Mouse (Mus musculus): ENCODE results near the gene Gosr2. TPM values are rescaled to one million over a fixed set of nuclear protein-coding genes. Genes with fewer than 3 reads are reported as not detected.
A peak's percentile ranks its signal among the peaks of the same experiment; 100 is the strongest.

Gosr2 gene
- polyA plus RNA-seq, 1 experiment from 2014 or later: 107 TPM

DNA sequence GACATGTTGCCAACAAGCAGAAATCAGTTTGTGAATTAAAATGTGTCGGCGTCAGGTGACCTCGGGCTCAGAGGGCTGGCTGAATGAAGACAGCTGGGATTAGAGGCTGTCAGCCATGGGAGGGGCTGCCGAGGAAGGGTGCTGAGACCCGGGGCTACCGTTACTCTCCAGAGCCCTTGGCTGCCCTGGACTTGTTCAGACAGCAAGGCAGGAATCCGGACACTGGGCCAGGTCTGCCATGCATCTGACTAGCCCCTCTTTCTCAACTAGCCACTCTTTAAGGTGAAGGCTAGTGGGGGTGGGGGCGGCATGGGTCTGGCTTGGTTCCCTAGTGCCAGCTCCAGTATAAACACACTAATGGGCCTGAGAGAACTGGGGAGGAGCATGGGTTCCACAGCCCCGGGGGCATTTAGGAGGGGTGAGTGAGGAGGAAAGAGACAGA lies 24.4 kb upstream of the Gosr2 start:
- no peak overlapping the region; the same call in 1 of the 2 replicates for H3K9ac ChIP-seq (replicated peaks; ENCODE audit: low read depth, low read length)
- peaks cover 11% of the 10 kb centered on the region for H3K4me1 ChIP-seq (replicated peaks; ENCODE audit: control insufficient read depth, insufficient read depth, low read length)
- peak overlapping the region; percentile 33 for H3K4me2 ChIP-seq (ENCODE audit: low read length)
- no peaks in the 10 kb centered on the region for H3K36me3 ChIP-seq (ENCODE audit: control insufficient read depth, insufficient read depth)
- H3K9me3 ChIP-seq (ENCODE audit: control insufficient read depth, low read length): no peaks in the 10 kb centered on the region
- peak; percentile 73 for ATAC-seq
- no peaks in the 10 kb centered on the region for H3K27me3 ChIP-seq (replicated peaks; ENCODE audit: control insufficient read depth, insufficient read depth, low read length)
- 21% methylated on average over 9 of the region's 9 CpGs for WGBS
- no peak overlapping the region for H3K27ac ChIP-seq (ENCODE audit: low read length)
- H3K4me3 ChIP-seq (replicated peaks; ENCODE audit: low read length): 0 out of 2 replicates have a peak overlapping the region, but pooled peaks have one; percentile 11

GRCm38 (mm10) chr11:103721468-103722039 lies 23.9 kb upstream of the Gosr2 start:
- 27% methylated on average over 15 of the region's 15 CpGs for WGBS
- Histone ChIP-seq H3K27ac (ENCODE audit: low read length) (no peak overlapping the region), H3K9me3 (ENCODE audit: control insufficient read depth, low read length) (no peaks in the 10 kb centered on the region), H3K4me2 (ENCODE audit: low read length) (peak overlapping the region; percentile 33), H3K27me3 (replicated peaks; ENCODE audit: control insufficient read depth, insufficient read depth, low read length) (no peaks in the 10 kb centered on the region), H3K4me3 (replicated peaks; ENCODE audit: low read length) (0 out of 2 replicates have a peak overlapping the region, but pooled peaks have one; percentile 11), H3K9ac (replicated peaks; ENCODE audit: low read depth, low read length) (no peak overlapping the region; the same call in 1 of the 2 replicates), H3K36me3 (ENCODE audit: control insufficient read depth, insufficient read depth) (no peaks in the 10 kb centered on the region), H3K4me1 (replicated peaks; ENCODE audit: control insufficient read depth, insufficient read depth, low read length) (peaks cover 11% of the 10 kb centered on the region)
- peak; percentile 66 for ATAC-seq

GRCm38 (mm10) chr11:103719436-103719835 lies 21.7 kb upstream of the Gosr2 start:
- no peak for ATAC-seq
- Histone ChIP-seq H3K9ac (replicated peaks; ENCODE audit: low read depth, low read length) (no peak overlapping the region), H3K27me3 (replicated peaks; ENCODE audit: control insufficient read depth, insufficient read depth, low read length) (no peaks in the 10 kb centered on the region), H3K4me3 (replicated peaks; ENCODE audit: low read length) (no peak overlapping the region), H3K36me3 (ENCODE audit: control insufficient read depth, insufficient read depth) (no peaks in the 10 kb centered on the region), H3K9me3 (ENCODE audit: control insufficient read depth, low read length) (no peaks in the 10 kb centered on the region), H3K4me1 (replicated peaks; ENCODE audit: control insufficient read depth, insufficient read depth, low read length) (peaks cover 11% of the 10 kb centered on the region), H3K4me2 (ENCODE audit: low read length) (no peak overlapping the region), H3K27ac (ENCODE audit: low read length) (no peak overlapping the region)
- 75% methylated on average over 5 of the region's 5 CpGs for WGBS

DNA sequence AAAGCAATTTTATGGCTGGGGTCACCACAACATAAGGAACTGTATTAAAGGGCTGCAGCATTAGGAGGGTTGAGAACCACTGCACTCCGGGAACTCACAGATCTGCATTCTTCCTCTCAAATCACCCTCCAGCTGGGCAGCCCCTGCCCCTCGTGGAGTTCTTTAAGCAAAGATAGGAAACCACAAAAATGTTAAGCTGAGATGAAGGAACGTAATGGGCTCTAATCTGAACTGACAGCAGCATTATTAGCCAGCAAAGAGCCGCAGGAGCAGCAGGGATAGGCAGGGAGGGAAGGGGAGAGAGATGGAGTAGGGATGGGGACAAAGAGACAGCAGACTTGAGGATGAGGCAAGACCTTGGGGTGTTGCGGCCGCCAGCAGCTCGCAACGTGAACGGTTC lies 19.3 kb upstream of the Gosr2 start:
- WGBS: 34% methylated on average over 9 of the region's 9 CpGs
- H3K9ac ChIP-seq (replicated peaks; ENCODE audit: low read depth, low read length): no peak overlapping the region
- no peak for ATAC-seq
- H3K27ac ChIP-seq (ENCODE audit: low read length): no peak overlapping the region
- no peak overlapping the region for H3K4me3 ChIP-seq (replicated peaks; ENCODE audit: low read length)
- no peak overlapping the region for H3K4me2 ChIP-seq (ENCODE audit: low read length)
- no peaks in the 10 kb centered on the region for H3K27me3 ChIP-seq (replicated peaks; ENCODE audit: control insufficient read depth, insufficient read depth, low read length)
- no peaks in the 10 kb centered on the region for H3K9me3 ChIP-seq (ENCODE audit: control insufficient read depth, low read length)
- H3K36me3 ChIP-seq (ENCODE audit: control insufficient read depth, insufficient read depth): no peaks in the 10 kb centered on the region
- H3K4me1 ChIP-seq (replicated peaks; ENCODE audit: control insufficient read depth, insufficient read depth, low read length): peaks cover 7% of the 10 kb centered on the region

DNA sequence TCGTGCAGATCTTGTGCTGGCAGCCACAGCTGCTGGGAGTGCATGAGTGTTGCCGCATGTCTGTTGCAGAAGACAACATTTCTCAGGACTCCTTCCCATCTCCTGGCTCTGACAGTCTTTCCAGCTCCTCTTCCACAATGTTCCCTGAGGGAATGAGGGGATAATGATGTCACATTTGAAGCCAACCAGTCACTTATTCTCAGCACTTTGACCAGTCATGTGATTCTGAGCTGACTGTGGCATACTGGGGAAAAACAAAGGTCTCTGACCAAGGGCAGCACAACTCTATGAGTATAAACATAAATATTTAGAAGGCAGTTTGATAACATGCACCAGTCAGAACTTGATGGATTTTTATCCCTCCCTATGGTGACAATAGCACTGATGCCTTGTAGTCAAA lies 16.4 kb upstream of the Gosr2 start:
- Histone ChIP-seq H3K27ac (ENCODE audit: low read length) (no peak overlapping the region), H3K9me3 (ENCODE audit: control insufficient read depth, low read length) (no peaks in the 10 kb centered on the region), H3K4me3 (replicated peaks; ENCODE audit: low read length) (no peak overlapping the region), H3K9ac (replicated peaks; ENCODE audit: low read depth, low read length) (no peak overlapping the region), H3K36me3 (ENCODE audit: control insufficient read depth, insufficient read depth) (no peaks in the 10 kb centered on the region), H3K27me3 (replicated peaks; ENCODE audit: control insufficient read depth, insufficient read depth, low read length) (no peaks in the 10 kb centered on the region), H3K4me2 (ENCODE audit: low read length) (no peak overlapping the region), H3K4me1 (replicated peaks; ENCODE audit: control insufficient read depth, insufficient read depth, low read length) (no peaks in the 10 kb centered on the region)
- WGBS: 84% methylated on average over 2 of the region's 2 CpGs
- ATAC-seq: no peak

DNA sequence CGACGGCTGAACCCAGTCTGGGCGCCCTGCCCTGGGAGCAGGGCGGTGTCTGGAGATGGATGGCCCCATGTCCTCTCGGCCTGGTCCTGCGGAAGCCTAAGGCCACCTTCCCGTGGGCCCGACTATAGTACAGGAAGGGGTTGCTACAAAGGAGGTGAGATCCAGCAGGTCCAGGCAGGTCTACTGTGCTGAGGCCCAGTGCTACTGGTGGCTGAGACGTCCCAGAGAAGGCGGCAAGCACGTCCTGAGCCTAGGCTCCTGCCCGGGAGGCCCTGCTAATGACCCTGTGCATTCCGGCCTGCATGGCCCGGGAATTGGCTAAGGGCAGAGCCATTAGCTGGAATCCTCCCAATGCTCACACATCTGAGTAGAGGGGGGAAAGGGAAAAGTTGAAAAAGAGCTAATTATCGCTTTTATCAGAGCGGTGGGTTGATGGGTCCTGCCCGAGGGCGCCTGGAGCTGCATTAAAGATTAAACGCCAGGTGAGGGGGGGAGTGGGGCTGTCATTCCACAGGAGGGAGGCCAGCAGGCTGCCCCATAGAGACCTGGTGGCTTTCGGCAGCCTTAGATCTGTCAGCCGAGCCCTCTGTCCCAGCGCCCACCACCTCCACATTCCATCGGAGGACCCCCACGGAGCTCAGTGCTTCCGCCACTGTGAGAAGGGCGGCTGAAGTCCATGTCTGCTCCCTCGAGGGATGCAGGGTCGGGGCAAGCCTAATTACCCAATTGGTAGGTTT lies 14.3 kb upstream of the Gosr2 start:
- Histone ChIP-seq H3K27ac (ENCODE audit: low read length) (no peak overlapping the region), H3K27me3 (replicated peaks; ENCODE audit: control insufficient read depth, insufficient read depth, low read length) (no peaks in the 10 kb centered on the region), H3K4me1 (replicated peaks; ENCODE audit: control insufficient read depth, insufficient read depth, low read length) (no peaks in the 10 kb centered on the region), H3K4me2 (ENCODE audit: low read length) (no peak overlapping the region), H3K9ac (replicated peaks; ENCODE audit: low read depth, low read length) (no peak overlapping the region), H3K36me3 (ENCODE audit: control insufficient read depth, insufficient read depth) (no peaks in the 10 kb centered on the region), H3K4me3 (replicated peaks; ENCODE audit: low read length) (no peak overlapping the region), H3K9me3 (ENCODE audit: control insufficient read depth, low read length) (no peaks in the 10 kb centered on the region)
- ATAC-seq: no peak
- WGBS: 57% methylated on average over 28 of the region's 28 CpGs

GRCm38 (mm10) chr11:103709982-103710381 lies 12.3 kb upstream of the Gosr2 start:
- no peaks in the 10 kb centered on the region for H3K4me1 ChIP-seq (replicated peaks; ENCODE audit: control insufficient read depth, insufficient read depth, low read length)
- 93% methylated on average over 1 of the region's 1 CpGs for WGBS
- no peak overlapping the region for H3K27ac ChIP-seq (ENCODE audit: low read length)
- H3K4me2 ChIP-seq (ENCODE audit: low read length): no peak overlapping the region
- no peaks in the 10 kb centered on the region for H3K36me3 ChIP-seq (ENCODE audit: control insufficient read depth, insufficient read depth)
- no peak overlapping the region for H3K9ac ChIP-seq (replicated peaks; ENCODE audit: low read depth, low read length)
- H3K9me3 ChIP-seq (ENCODE audit: control insufficient read depth, low read length): no peaks in the 10 kb centered on the region
- no peak for ATAC-seq
- H3K4me3 ChIP-seq (replicated peaks; ENCODE audit: low read length): no peak overlapping the region
- H3K27me3 ChIP-seq (replicated peaks; ENCODE audit: control insufficient read depth, insufficient read depth, low read length): no peaks in the 10 kb centered on the region

DNA sequence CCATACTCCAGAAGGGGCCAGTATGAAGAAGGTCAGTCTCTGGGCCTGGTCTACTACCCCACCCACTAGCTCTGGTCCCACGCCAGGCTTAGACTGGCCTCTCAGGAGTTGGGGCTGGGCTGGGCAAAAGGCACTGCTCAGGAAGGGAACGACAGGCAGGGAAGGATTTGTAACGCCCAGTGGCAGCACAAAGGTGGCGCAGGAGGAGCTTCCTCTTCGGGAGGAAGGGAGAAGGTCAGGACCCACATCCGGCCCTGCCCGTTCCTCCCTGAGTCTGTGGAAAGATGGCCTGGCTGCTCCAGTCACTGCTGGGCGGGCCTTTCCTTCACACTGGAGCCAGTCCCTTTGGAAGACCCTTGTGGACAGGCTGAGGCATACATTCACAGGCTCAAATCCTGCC lies 9.3 kb upstream of the Gosr2 start:
- no peaks in the 10 kb centered on the region for H3K9me3 ChIP-seq (ENCODE audit: control insufficient read depth, low read length)
- no peak overlapping the region for H3K27ac ChIP-seq (ENCODE audit: low read length)
- H3K9ac ChIP-seq (replicated peaks; ENCODE audit: low read depth, low read length): no peak overlapping the region
- no peak overlapping the region for H3K4me3 ChIP-seq (replicated peaks; ENCODE audit: low read length)
- no peaks in the 10 kb centered on the region for H3K27me3 ChIP-seq (replicated peaks; ENCODE audit: control insufficient read depth, insufficient read depth, low read length)
- 61% methylated on average over 8 of the region's 8 CpGs for WGBS
- H3K4me1 ChIP-seq (replicated peaks; ENCODE audit: control insufficient read depth, insufficient read depth, low read length): no peaks in the 10 kb centered on the region
- no peak overlapping the region for H3K4me2 ChIP-seq (ENCODE audit: low read length)
- H3K36me3 ChIP-seq (ENCODE audit: control insufficient read depth, insufficient read depth): no peaks in the 10 kb centered on the region
- no peak for ATAC-seq

GRCm38 (mm10) chr11:103698226-103698625 lies 528 bp upstream of the Gosr2 start:
- Histone ChIP-seq H3K4me2 (ENCODE audit: low read length) (peak overlapping the region; percentile 54), H3K36me3 (ENCODE audit: control insufficient read depth, insufficient read depth) (no peaks in the 10 kb centered on the region), H3K9me3 (ENCODE audit: control insufficient read depth, low read length) (no peaks in the 10 kb centered on the region), H3K4me3 (replicated peaks; ENCODE audit: low read length) (peak overlapping the region; percentile 72), H3K4me1 (replicated peaks; ENCODE audit: control insufficient read depth, insufficient read depth, low read length) (peaks cover 5% of the 10 kb centered on the region), H3K27ac (ENCODE audit: low read length) (peak overlapping the region; percentile 98), H3K9ac (replicated peaks; ENCODE audit: low read depth, low read length) (peak overlapping the region; percentile 78), H3K27me3 (replicated peaks; ENCODE audit: control insufficient read depth, insufficient read depth, low read length) (no peaks in the 10 kb centered on the region)
- 68% methylated on average over 2 of the region's 2 CpGs for WGBS
- no peak; the same call in 1 of the 2 replicates for ATAC-seq

All from forebrain, embryonic 16.5 days (tissue).